Mouse (Mus musculus) ZHBTc4 (cell line): ENCODE measurements around the gene Maml3.
A peak's percentile ranks its signal among the peaks of the same experiment; 100 is the strongest.

Source experiments
- DNase-seq: peaks from one replicate; pipeline ENCODE4 v3.0.0-alpha.2; 2011; ENCODE audit warnings: low read depth, low spot score

The Maml3 gene

GRCm38 (mm10) chr3:52090230-52090873 lies 14.5 kb downstream of the Maml3 start:
- DNase-seq, result no peak

- DNase-seq, result peak; percentile 26
Observed at GRCm38 (mm10) chr3:52088458-52089341, 16.2 kb downstream of the Maml3 start.

GRCm38 (mm10) chr3:52087636-52088280 lies 17.1 kb downstream of the Maml3 start:
- DNase-seq, result no peak

- no peak for DNase-seq
Observed at GRCm38 (mm10) chr3:52078763-52079162, 26.1 kb downstream of the Maml3 start.

- DNase-seq, result no peak
Observed at GRCm38 (mm10) chr3:52073959-52074358, 30.9 kb downstream of the Maml3 start.

- DNase-seq, result no peak
Observed at GRCm38 (mm10) chr3:52071996-52072395, 32.9 kb downstream of the Maml3 start.

GRCm38 (mm10) chr3:52070163-52070478 lies 34.8 kb downstream of the Maml3 start:
- DNase-seq, result no peak

GRCm38 (mm10) chr3:52069304-52070162 lies 35.3 kb downstream of the Maml3 start:
- DNase-seq, result peak; percentile 64

GRCm38 (mm10) chr3:52068885-52069284 lies 36.0 kb downstream of the Maml3 start:
- DNase-seq, result no peak

GRCm38 (mm10) chr3:52067181-52067580 lies 37.7 kb downstream of the Maml3 start:
- no peak for DNase-seq

- DNase-seq, result no peak
Observed at GRCm38 (mm10) chr3:52066142-52066541, 38.7 kb downstream of the Maml3 start.

GRCm38 (mm10) chr3:52063261-52063655 lies 41.6 kb downstream of the Maml3 start:
- DNase-seq, result no peak

GRCm38 (mm10) chr3:52062389-52063260 lies 42.3 kb downstream of the Maml3 start:
- DNase-seq, result no peak

- no peak for DNase-seq
Observed at GRCm38 (mm10) chr3:52061472-52062388, 43.1 kb downstream of the Maml3 start.

- no peak for DNase-seq
Observed at GRCm38 (mm10) chr3:52060886-52061285, 44.0 kb downstream of the Maml3 start.

- no peak for DNase-seq
Observed at GRCm38 (mm10) chr3:52051801-52052200, 53.1 kb downstream of the Maml3 start.

- no peak for DNase-seq
Observed at GRCm38 (mm10) chr3:52048082-52048481, 56.8 kb downstream of the Maml3 start.

GRCm38 (mm10) chr3:52047537-52047936 lies 57.3 kb downstream of the Maml3 start:
- DNase-seq, result no peak

- DNase-seq, result peak; percentile 91
Observed at GRCm38 (mm10) chr3:52046895-52047372, 57.9 kb downstream of the Maml3 start.
